Mouse (Mus musculus) hindbrain, postnatal 0 days (tissue): ENCODE measurements around the gene Rfxank. TPM values are rescaled to one million over a fixed set of nuclear protein-coding genes. Genes with fewer than 3 reads are reported as not detected.

Source experiments
- ATAC-seq: fragments of 200-750 bp; cut with Nextera tagmentation; 2 replicates; pipeline ENCODE4 v1.8.0; 2017; ENCODE audit warnings: mild to moderate bottlenecking, moderate TSS enrichment, moderate library complexity
- DNase-seq: peaks from one replicate; pipeline ENCODE4 v3.0.0-alpha.2; 2015; ENCODE audit warnings: low spot score
- H3K27ac ChIP-seq: fragments of 300-500 bp; sonication (generic); 2 replicates; pipeline ENCODE4 v1.5.1; 2014; ENCODE audit warnings: mild to moderate bottlenecking
- H3K27me3 ChIP-seq: fragments of 300-500 bp; sonication (generic); 2 replicates; pipeline ENCODE4 v1.6.1; 2014; ENCODE audit warnings: low read length, mixed read lengths; ENCODE audit not compliant: insufficient read depth
- H3K36me3 ChIP-seq: fragments of 300-500 bp; sonication (generic); 2 replicates; pipeline ENCODE4 v1.6.1; 2014; ENCODE audit warnings: low read length, mixed read lengths; ENCODE audit not compliant: insufficient read depth
- H3K4me1 ChIP-seq: fragments of 300-500 bp; sonication (generic); 2 replicates; pipeline ENCODE4 v1.6.1; 2014; ENCODE audit warnings: antibody characterized with exemption, low read length, mixed read lengths; ENCODE audit not compliant: insufficient read depth
- H3K4me2 ChIP-seq: fragments of 300-500 bp; sonication (generic); 2 replicates; pipeline ENCODE4 v1.6.1; 2014; ENCODE audit warnings: low read depth, mild to moderate bottlenecking, low read length, moderate library complexity, mixed read lengths
- H3K4me3 ChIP-seq: fragments of 300-500 bp; sonication (generic); 2 replicates; pipeline ENCODE4 v1.5.1; 2014; ENCODE audit warnings: low read length
- H3K9ac ChIP-seq: fragments of 300-500 bp; sonication (generic); replicated peaks from 2 replicates; pipeline ENCODE4 v1.6.1; 2014; ENCODE audit warnings: mild to moderate bottlenecking, low read length, moderate library complexity, mixed read lengths
- H3K9me3 ChIP-seq: fragments of 300-500 bp; sonication (generic); 2 replicates; pipeline ENCODE4 v1.6.1; 2016; ENCODE audit warnings: low read length, mixed read lengths
- CTCF ChIP-seq: IDR thresholded peaks from 2 replicates; pipeline ENCODE4 v1.5.1; 2016; ENCODE audit warnings: antibody characterized with exemption, control low read depth, low read depth
- WGBS: fragments of 180-500 bp; shearing (Covaris S2); extraction: QIAGEN DNeasy Blood & Tissue Kit; methylation state at CpG from one replicate; pipeline ENCODE4 v1.1.7; 2014; 5-methylcytosine and 5-hydroxymethylcytosine counted together
- polyA plus RNA-seq: library from polyadenylated mRNA; unstranded; fragments of >200 nt; fragmentation: Nextera tagmentation; extraction: Ambion mirVana; gene quantifications from 2 replicates; pipeline ENCODE4 v1.2.1, GENCODE M21; 2015
- total RNA-seq: library from RNA; depleted of rRNA; stranded (reverse); fragments of >200 nt; gene quantifications from 2 replicates; pipeline ENCODE4 v1.2.3, GENCODE M21; 2014

The Rfxank gene
- total and polyA plus RNA-seq, 2 experiments from 2014 or later: 8.4 to 13.8 TPM

- Histone ChIP-seq H3K4me1 (peaks cover 8% of the 10 kb centered on the region; the same call in 1 of the 2 replicates), H3K27ac (no peak overlapping the region), H3K4me3 (no peak overlapping the region), H3K27me3 (no peaks in the 10 kb centered on the region), H3K9me3 (no peaks in the 10 kb centered on the region), H3K36me3 (peaks cover 32% of the 10 kb centered on the region), H3K4me2 (no peak overlapping the region), H3K9ac (no peak overlapping the region)
- no peak for ATAC-seq
- 73% methylated on average over 8 of the region's 8 CpGs for WGBS
- DNase-seq: no peak
- TF ChIP-seq CTCF: no peak
Observed at GRCm38 (mm10) chr8:70092786-70093185, 46.2 kb downstream of the Rfxank start.

DNA sequence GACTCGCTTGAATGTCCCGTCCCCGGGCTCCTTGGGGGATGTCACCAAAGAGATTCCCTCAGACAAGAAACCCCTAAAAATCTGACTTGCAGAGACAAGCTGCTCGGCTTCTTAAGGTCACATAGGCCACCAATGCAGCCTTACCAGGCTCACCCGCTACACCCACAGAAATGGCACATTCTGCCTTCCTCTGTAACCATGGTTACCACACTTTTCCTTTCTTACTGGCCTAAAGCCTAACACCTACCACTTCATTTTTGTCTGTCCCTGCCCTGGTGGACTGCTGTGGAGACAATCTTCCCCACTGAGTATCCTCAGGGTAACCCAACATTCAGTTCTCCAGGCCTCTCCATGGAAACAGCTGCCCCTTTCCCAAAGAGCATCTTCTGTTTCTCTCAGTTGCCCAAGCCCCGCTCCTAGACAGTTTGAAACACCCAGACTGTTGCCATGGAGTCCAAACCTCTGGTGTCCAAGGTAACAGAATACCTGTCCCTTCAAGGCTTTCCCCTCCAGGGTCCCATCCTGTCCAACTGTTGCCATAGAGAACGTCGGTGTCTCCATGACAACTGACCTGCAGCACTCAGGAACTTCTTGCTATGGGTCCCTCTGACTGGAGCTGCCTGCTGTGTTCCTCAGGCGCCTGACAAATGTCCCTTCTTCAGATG, 49.5 kb downstream of the Rfxank start:
- no peaks in the 10 kb centered on the region for H3K9me3 ChIP-seq
- peak; percentile 72 for ATAC-seq
- peaks cover 23% of the 10 kb centered on the region for H3K27me3 ChIP-seq
- WGBS: 38% methylated on average over 9 of the region's 9 CpGs
- peaks cover 4% of the 10 kb centered on the region; the same call in 1 of the 2 replicates for H3K36me3 ChIP-seq
- peaks cover 8% of the 10 kb centered on the region; the same call in 1 of the 2 replicates for H3K4me1 ChIP-seq
- TF ChIP-seq CTCF: no peak
- peak; percentile 64 for DNase-seq
- H3K27ac ChIP-seq: peak overlapping the region; percentile 29; the same call in 1 of the 2 replicates
- H3K9ac ChIP-seq: no peak overlapping the region
- H3K4me2 ChIP-seq: no peak overlapping the region
- no peak overlapping the region for H3K4me3 ChIP-seq

GRCm38 (mm10) chr8:70087836-70088650, 50.9 kb downstream of the Rfxank start:
- Histone ChIP-seq H3K4me2 (peak overlapping the region; percentile 65), H3K27ac (no peak overlapping the region), H3K9me3 (no peaks in the 10 kb centered on the region), H3K4me3 (peak overlapping the region; percentile 37), H3K36me3 (no peaks in the 10 kb centered on the region), H3K27me3 (peaks cover 29% of the 10 kb centered on the region), H3K9ac (peak overlapping the region; percentile 49), H3K4me1 (peaks cover 22% of the 10 kb centered on the region)
- 6% methylated on average over 56 of the region's 56 CpGs for WGBS
- peak; percentile 87 for TF ChIP-seq CTCF
- peak; percentile 77 for DNase-seq
- peak; percentile 53 for ATAC-seq

GRCm38 (mm10) chr8:70087237-70087636, 51.7 kb downstream of the Rfxank start:
- WGBS: 15% methylated on average over 7 of the region's 7 CpGs
- no peak for ATAC-seq

GRCm38 (mm10) chr8:70086151-70086550, 52.8 kb downstream of the Rfxank start:
- H3K27me3 ChIP-seq: peaks cover 29% of the 10 kb centered on the region
- H3K9me3 ChIP-seq: no peaks in the 10 kb centered on the region
- no peak overlapping the region for H3K9ac ChIP-seq
- H3K4me1 ChIP-seq: peaks cover 22% of the 10 kb centered on the region
- H3K27ac ChIP-seq: no peak overlapping the region
- DNase-seq: no peak
- 44% methylated on average over 1 of the region's 1 CpGs for WGBS
- no peak overlapping the region for H3K4me2 ChIP-seq
- H3K36me3 ChIP-seq: no peaks in the 10 kb centered on the region
- no peak overlapping the region for H3K4me3 ChIP-seq
- no peak for TF ChIP-seq CTCF
- no peak for ATAC-seq

More at GRCm38 (mm10) chr8:70087237-70087636, 51.7 kb downstream of the Rfxank start:
- no peak for DNase-seq
- H3K36me3 ChIP-seq: no peaks in the 10 kb centered on the region
- TF ChIP-seq CTCF: no peak
- H3K4me3 ChIP-seq: no peak overlapping the region
- H3K4me2 ChIP-seq: no peak overlapping the region
- H3K4me1 ChIP-seq: peaks cover 22% of the 10 kb centered on the region
- no peak overlapping the region for H3K9ac ChIP-seq
- no peaks in the 10 kb centered on the region for H3K9me3 ChIP-seq
- H3K27me3 ChIP-seq: peaks cover 29% of the 10 kb centered on the region
- no peak overlapping the region for H3K27ac ChIP-seq

GRCm38 (mm10) chr8:70084191-70085065, 54.5 kb downstream of the Rfxank start:
- H3K4me2 ChIP-seq: peak overlapping the region; percentile 93
- H3K4me3 ChIP-seq: peak overlapping the region; percentile 47
- no peaks in the 10 kb centered on the region for H3K9me3 ChIP-seq
- peaks cover 29% of the 10 kb centered on the region for H3K27me3 ChIP-seq
- peaks cover 17% of the 10 kb centered on the region for H3K4me1 ChIP-seq
- peak; percentile 44 for DNase-seq
- TF ChIP-seq CTCF: peak; percentile 58
- H3K27ac ChIP-seq: no peak overlapping the region
- peak; percentile 43 for ATAC-seq
- no peaks in the 10 kb centered on the region for H3K36me3 ChIP-seq
- WGBS: 1% methylated on average over 71 of the region's 71 CpGs
- peak overlapping the region; percentile 47 for H3K9ac ChIP-seq
